Mouse (Mus musculus) cerebellum, adult 9-10 months (tissue): ENCODE results near the gene Kmt2d.

Experiments
- DNase-seq: peaks from one replicate; pipeline ENCODE4 v3.0.0; 2022

The Kmt2d gene

DNA sequence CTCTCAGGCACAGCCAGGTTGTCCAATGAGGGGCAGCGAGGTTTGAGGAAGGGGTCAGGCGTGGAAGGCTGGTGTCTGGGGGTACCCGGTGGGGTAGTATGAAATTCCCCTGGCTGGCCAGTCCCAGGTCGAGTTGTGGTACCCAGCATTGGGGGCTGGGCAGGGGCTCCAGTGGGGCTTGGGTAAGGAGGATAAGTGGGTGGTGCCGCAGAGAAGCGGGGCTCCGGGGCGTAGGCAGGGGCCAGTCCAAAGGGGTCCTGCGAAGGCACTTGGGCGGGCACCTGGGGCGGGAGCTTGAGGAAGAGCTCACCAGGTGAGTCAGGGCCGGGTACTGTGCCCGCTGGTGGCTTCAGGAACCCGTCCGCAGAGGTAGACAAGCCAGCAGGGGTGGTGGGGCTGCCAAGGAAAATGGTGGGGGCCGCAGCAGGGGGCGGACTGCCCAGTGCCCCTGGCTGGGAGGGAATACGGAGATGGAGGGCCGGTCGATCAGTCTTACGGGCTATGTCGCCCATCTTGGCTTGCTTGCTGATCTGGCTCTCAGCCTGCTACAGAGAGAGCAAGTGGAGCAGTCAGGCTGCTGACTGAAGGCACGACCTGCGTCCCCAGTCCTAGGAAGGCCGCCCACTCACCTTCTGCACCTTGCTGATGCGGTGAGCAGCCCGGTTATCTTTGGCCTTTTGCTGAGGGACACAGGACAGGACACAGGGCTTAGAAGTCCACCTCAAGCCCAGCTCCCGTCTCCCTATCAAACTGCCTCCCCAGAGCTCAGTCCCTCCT is 17.7 kb downstream of the Kmt2d start:
- no peak for DNase-seq

DNA sequence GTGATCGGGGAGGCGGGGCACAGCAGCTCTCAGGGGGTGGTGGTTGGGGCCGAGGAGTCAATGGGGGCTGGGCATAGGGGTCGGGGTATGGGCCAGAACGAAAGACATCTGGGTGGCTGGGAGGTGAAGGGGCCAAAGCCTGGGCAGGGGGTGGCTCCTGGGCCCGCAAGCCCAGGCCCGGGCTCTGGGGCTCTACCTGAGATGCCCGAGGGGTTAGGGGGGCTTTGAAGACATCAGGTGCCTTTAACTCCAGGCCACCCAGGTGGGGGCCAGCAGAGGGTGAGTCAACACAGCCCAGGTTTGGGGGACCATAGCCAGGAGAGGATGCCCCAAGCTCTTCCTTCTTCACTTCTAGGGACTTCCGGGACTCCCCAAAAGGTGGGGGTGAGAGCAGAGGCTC is 18.3 kb downstream of the Kmt2d start:
- no peak for DNase-seq

DNA sequence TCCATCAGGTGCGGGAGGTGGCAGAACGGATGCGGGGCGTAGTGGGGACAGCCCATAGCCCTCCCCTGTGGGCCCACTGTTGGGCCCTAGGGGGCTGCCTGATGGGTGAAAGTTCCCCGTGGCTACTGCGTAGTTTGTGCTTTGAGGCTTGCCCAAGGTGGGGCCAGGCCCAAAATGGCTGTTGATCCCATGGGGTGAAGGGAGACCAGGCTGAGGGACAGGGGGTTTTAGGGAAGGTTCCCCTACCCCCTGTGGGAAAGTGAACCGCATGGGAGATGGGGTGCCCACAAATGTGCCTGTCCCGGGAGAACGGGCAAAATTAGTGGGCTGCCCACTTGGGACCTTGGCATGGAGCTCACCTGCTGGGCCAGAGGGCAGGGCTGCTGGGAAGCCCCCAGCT is 18.9 kb downstream of the Kmt2d start:
- DNase-seq, result no peak

DNA sequence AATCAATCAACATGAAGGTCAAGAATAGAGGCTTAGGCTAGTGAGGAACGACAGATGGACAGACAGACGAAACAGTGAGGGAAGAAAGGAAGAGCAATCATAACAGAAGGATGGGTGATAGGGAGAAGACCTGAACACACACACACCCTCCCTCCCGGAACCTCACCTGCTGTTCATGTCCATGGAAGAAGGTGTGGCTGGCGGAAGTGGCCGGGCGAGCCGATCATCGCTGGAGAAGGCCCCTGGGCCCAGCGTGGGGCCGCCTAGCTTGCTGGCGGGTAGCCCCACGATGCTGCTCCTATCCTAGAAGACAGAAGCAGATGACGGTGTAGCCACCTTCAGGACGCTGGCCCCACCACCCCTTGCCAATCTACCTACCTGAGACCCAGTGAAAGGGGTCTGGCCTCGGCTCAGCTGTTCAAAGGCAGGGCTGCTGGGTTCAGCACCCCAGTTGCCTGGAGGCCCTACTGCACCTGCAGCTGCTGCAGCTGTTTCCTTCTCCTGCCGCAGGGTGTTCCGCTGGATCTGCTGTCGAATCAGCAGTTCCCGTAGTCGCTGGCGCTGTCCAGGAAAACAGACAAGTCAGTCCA is 19.7 kb downstream of the Kmt2d start:
- DNase-seq, result no peak

DNA sequence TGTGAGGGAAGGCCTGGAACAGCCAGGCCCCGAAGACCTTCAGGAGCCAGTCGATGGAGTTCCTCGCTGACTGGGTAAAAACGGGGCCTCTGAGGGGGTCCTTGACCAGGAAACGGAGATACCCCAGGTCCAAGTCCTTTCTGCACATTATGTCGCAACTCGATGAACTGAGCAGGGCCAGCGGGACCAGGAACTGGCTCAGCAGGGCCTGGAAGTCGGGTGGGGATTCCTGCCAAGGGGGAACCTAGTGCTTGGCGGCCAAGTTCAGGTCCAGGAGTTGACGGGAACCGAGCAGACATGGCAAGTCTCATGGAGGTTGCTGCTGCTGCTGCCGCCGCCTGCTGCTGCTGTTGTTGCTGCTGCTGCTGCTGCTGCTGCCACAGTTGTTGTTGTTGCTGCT is 20.3 kb downstream of the Kmt2d start:
- DNase-seq, result no peak

DNA sequence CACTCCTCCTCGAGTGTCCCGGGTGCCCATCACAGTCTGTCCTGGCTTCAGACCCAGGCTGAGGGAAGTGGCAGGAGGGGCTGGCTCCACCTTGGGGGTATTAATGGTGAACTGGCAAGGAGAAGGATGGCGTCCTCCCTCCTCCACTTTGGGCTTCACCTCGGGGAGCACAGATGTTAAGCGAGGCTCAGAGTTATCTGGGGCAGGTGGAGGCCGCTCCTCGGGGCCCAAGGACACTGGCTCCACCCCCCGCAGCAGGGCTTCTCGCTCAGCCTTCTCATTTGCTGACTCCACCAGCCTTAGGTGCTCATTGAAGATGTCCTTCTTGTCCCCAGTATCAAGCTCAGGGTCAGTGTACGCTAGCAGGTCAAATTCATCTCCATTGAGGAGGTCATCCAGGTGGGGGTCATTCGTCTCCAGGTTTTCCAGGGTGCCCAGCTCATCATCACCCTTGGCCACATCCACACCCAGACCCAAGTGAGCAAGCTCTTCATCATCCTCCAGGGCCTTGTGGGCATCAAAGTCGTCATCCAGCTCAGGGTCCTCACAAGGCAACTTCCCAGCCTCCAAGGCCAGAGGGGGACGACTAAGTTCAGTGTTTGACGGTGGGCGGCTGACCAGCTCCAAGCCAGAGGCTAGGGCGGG is 20.9 kb downstream of the Kmt2d start:
- DNase-seq, result no peak

DNA sequence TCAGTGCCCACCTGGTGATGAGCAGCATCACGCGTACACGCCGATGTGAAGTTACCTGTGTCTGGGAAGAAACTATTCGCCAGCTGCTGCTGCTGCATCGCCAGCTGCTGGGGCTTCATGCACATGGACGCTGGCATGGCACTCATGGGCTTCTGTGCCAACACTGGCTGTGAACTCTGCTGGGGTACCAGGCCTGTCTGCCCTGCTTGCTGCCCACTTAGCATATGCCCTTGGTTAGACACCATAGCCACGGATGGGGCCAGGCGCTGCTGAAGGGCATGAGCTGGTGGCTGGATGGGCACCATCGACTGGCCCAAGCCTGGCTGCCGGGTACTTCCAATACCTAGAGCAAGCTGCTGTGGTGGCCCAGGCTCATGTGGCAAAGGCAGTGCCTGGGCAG is 21.8 kb downstream of the Kmt2d start:
- DNase-seq, result no peak

DNA sequence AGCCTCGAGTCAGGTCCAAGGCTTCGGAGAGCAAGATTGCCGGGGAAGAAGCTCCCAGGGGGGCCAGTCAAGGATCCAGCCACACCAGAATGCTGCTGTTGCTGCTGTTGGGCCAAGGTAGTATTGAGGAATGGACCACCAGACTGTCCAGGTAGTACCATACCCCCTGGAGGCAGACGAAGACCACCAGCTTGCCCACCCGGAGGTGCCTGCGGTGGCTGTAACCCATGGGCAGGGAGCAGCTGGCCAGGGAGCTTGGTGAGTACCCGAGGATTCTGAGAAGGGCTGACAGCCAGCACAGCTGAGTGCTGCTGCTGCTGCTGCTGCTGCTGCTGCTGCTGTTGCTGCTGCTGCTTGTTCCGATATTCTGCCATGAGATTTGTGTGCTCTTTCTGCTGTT is 24.9 kb downstream of the Kmt2d start:
- no peak for DNase-seq

DNA sequence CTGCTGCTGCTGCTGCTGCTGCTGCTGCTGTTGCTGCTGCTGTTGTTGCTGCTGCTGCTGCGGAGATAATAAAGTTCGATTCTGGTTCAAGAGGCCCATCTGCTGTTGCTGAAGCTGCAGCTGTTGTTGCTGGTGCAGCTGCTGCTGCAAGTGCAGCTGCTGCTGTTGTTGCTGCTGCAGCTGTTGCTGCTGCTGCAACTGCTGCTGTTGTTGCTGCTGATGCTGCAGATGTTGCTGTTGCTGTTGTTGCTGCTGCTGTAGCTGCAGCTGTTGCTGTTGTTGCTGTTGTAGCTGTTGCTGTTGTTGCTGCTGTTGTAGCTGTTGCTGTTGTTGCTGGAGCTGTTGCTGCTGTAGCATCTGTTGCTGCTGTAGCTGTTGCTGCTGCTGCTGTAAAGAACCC is 25.9 kb downstream of the Kmt2d start:
- DNase-seq, result no peak

DNA sequence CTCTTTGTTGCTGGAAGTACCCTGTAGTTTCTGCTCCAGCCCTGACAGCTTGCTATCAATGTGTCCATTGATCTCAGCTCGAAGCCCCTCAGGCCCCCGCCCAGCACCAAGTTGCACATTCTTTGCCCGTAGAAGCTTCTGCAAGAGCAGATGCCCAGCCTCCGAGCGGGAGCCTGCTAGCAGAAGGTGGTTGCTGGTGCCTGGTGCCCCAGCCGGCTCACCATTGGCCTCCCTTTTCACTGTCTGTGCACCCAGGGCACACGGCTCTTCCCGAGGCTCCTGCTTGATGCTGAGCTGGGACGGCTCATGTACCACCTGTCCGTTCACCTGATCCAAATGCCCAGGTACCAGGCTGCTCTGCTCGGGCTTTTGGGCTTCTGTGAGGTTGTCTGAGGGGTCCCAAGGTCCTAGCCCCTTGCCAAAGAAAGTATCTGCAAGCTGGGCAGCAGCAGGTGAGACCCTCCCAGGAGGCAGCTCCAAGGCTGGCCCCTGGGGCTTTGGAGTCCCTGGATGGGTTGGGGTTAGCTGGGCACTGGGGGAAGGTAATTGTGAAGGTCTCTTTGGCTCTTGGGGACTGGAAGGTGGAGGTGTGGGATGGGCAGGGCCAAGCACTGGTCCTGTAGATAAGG is 27.3 kb downstream of the Kmt2d start:
- no peak for DNase-seq

DNA sequence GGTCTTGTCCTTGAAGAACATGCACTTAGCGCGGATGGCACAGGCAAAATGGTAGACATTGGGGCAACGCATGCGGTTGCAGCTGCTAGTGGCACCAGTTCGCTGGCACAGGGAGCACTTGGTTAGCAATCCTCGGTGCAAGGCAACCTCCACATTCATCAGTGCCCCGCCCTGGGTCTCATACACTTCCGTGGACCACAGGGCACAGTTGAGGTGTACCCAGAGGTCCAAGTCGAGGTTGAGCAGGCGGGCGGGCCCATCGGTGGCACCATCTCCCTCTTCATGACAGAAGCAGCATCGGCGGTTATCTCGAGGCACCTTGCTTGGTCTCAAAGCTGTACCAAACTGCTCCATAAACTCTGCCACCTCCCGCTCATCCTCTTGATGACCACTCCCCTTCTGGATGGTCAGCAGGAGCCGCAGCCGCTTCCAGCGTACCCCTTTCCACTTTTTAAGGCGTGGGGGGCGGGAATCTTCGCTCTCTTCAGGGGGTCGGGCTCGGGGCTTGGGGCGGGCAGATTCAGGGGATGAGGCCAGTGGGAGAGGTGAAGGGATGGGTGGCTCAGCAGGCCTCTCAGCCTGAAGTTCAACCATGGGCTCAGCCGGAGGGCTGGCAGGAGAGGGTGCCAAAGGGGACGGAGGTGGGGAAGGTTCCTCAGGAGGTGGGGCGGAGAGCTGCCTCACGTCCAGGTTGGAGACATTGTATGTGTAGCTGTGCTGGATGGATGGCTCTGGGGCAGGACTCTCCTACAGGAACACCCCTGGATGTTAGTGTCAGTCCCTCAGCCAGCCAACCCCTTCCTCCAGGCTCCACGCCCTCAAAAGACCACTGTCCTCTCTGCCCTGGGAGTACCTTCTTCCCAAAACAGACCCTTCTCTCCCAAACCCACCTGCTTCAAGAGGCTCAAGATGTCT is 31.1 kb downstream of the Kmt2d start:
- DNase-seq, result no peak

DNA sequence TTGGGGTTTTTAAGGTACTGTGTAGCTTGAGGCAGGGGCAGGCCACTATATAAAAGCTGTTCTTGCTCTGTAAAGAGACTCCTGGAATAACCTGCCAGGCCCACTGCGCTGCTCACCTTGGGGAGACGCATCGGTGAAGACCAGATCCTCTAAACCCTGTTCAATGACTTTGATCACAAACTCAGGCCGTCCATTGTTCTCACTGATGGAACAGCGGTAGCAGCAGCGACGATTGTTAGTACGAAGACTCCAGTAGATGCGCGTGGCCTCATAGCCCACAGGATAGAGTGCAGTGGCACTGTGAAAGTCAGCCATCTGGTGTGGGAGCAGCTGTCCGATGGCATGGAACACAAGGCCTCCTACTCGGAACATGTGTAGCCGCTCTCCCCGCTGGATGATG is 31.8 kb downstream of the Kmt2d start:
- DNase-seq, result no peak

DNA sequence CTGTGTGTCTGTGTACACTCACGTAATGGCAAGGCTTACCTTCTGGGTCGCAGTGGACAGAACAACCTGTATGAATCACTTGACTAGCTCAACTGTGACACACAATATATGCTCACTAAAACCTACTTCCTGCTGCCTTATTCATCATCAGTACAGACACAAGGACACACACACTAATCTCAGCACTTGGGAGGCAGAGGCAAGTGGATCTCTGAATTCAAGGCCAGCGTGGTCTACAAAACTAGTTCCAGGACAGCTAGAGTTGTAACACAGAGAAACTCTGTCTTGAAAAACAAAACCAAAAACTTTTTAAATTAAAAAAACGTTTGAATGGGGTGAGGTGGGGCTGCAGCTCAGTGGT is 33.3 kb downstream of the Kmt2d start:
- no peak for DNase-seq

DNA sequence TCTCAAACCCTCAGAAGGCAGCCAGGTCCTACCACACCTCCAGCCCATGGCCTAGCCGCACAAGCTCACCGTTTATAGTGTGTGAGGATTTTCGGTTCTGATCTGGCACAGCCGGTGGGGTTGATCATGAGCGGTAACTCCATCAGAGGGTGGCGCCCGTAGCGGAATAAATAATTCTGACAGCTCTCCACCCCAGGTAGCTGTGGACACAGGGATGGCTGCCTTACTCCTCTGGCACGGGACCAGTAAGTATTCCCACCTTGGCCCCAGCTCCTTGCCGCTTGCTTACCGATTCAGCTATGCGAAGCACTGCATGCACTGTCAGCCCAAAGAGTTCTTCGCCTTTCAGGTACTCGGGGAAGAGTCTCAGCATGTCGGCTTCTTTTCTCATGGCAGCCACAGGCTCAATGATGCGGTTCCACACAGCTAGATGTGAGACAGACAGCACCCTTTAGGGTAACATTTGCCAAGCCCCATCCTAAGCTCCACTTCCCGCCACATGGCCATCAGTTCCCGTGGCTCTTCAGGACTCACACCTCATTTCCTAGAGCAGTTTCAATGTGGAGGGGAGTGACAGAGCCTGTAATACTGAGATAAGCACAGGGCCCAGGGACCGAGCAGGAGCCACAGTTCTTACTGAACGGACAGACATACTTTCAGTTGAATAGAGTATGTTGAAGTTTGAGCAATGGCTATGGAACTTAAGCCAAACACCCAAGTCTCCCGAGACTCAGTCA is 33.8 kb downstream of the Kmt2d start:
- no peak for DNase-seq

DNA sequence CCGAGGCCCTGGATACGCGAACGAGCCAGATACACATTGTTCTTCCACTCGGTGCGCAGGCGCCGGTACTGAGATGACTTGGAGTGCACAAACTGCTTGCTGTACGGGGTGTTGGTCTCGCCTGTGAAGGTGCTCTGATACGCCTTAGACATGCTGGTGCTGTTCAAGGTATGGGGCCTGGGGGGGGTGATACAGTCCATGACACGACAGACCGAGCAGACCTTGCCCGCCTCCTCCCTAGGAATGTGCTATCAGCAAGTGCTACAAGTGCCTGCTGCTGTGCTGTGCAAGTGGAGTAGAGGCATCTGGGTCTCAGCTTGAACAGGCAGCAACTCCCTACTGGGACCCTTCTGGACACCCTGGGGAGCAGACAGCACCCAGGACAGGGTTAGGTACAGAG is 35.7 kb downstream of the Kmt2d start:
- DNase-seq, result no peak

DNA sequence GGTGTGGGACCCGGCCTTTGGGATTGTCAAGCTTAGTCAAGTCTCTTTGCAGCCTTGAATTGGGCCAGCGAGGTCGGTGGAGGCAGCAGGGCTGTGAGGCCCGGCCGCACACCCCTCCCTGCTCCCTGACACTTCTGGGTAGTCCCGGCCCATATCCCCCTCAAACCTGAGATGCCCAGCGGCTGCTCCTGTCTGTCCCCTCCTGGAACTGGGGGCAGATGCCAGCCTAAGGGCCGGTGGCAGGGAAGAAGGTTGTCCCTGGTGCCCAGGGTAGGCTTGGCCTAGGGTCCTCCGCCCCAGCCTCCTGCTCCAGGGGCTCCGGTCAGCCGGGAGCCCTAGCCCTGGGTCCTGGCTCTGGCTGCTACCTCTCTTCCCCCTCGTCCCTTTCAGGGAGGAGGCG is 36.9 kb downstream of the Kmt2d start:
- DNase-seq, result no peak

DNA sequence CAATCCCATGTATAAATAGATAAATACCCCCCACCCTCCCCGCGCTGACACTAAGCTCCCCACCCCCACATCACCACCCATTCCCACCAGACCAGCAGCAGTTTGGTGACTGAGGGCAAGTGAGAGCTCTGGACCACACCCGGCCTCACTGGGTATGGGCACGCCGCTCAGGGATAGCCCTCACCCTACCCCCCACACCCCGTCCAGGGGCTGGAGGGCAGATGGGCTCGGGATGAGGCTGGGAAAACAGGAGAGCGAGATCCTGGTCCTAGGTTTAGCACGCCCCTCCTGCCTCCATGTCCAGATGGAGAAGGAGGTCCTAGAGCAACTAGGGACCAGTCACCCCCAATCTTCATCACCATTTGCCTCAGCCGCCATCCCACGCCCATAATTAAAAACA is 37.7 kb downstream of the Kmt2d start:
- no peak for DNase-seq

DNA sequence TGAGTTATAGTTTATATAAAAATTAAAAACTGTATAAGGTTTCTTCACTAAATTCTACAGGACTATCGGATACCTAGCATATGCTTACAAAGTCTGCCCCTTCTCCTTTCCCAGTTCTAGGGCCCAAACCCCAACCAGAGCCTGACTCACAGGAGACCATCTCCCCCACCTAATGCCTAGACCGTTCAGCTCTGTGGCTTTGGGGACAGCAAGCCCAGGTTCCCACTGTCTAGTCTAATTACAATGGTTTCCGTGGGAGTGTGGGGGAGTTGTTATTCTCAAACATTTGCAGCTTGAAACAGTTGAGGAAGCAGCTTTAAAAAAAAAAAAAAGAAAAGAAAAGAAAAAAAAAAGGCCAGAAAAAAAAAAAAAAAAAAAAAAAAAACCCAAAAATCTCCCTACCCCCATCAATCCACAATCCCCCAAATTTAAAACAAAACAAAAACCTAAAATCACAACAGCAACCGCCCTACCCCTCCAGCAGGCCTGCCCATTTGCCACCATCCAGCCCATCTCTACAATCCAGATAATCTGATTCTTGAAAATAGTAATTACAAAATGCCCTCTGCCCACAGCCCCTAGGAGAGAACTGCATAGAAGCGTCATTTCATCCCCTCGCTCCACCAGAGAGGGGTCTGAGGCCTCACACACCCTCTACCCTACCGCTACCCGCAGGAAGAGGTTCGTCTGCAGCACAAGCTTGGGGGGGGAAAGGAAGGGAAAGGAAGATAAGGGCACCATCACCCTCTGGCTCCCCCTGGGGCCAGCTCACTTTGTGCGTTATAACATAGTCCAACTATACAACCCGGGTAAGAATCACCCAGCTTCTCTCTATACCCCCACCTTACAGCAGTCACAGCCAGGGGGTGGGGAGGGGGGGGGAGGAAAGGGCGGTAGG is 38.6 kb downstream of the Kmt2d start:
- DNase-seq, result no peak

DNA sequence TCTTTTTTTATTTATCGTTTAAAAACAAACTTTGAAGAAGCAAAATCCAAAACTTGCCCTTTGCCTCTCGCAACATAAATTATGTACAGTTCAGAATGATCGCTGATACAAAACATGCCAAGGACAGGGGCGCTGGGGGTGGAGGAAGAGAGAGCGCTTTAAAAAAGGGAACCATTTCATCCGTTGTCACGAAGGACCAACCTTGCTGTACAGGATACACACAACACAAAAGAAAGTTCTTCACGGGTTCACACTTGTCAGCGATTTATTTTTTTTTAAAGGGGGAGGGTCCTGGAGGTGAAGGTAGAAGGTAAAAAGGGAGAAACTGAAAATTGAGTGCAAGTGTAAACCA is 39.3 kb downstream of the Kmt2d start:
- no peak for DNase-seq

DNA sequence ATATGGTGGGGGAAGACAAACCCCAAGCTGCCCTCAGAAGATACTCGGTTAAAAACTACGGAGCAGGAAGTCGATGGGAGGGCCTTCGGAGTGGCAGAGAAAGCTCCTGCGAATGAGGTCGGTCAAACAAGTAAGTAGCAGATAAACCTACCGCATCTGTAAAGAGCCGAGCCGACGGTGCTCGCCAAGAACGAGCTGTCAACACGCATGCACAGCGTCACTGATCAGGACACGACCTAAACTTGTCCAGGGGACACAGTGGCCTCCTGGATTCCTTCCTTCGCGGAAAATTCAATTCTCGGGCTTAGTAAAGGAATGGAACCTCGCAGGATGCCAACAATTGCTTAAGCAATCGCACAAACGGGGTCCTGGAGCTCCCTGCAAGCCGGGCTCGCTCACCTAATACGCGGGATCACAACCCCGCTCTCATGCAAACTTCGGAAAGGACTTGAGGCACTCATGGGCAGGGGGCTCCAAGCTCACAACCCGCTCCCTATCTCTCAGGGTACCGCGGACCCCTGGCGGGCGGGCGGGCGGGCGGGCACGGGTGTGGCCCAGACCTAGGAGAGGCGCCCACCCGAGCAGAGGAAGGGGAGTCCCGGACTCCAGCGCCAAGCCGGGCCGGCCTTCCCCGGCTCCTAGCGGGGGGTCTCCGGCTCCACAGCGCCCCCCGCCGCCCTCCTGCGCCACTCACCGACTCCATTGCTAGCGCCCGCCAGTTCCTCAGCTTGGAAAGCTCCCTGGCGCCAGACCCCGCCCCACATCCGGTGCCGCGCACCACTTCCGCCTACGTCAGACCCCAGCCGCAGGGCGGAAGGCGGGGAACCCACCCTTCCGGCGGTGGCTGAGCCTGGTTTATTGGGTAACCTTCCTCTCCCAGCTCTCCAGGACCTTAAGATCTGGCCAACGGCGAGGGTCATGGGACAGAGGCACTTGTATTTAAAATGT is 40.0 kb downstream of the Kmt2d start, which contains the start of gene Prkag1:
TSS of gene Prkag1 (minus strand) at position 786 of the 948 bp plus-strand sequence.
- DNase-seq, result peak; percentile 93
